Mouse (Mus musculus) lung, postnatal 36 days (tissue): ENCODE data around the gene Olfr1040.
"Not testable (repeated sequence)": the region's sequence is repeated elsewhere in the genome, so short reads cannot be mapped to it uniquely, and the experiment has no call there.

Experiments
- DNase-seq: peaks from one replicate; pipeline ENCODE4 v3.0.0; 2022; ENCODE audit warnings: mixed read lengths

Gene Olfr1040

DNA sequence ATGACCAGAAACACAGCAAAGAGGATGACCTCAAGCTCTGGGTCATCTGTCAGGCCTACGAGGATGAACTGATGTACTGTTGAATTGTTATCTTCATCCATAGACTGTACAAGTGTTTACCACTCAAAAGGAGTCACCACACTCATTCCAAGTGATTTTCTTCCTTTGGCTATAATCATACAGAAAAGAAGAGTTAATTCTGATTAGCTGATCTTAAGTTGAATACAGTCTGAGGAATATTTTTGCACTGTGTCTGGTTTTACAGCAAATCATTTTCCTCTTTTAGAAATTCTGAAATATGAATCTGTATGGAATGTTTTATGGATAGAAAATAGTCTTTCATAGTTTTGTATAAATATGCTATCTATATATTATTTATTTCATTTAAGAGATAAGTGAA, at the start of gene Olfr1040:
Gene Olfr1040, minus strand, starts transcription at position 101 of the 400 bp plus-strand sequence.
- DNase-seq: no peak

- DNase-seq: no peak
These were observed 49.3 kb upstream of the Olfr1040 start for GRCm38 (mm10) chr2:86195863-86196262.

DNA sequence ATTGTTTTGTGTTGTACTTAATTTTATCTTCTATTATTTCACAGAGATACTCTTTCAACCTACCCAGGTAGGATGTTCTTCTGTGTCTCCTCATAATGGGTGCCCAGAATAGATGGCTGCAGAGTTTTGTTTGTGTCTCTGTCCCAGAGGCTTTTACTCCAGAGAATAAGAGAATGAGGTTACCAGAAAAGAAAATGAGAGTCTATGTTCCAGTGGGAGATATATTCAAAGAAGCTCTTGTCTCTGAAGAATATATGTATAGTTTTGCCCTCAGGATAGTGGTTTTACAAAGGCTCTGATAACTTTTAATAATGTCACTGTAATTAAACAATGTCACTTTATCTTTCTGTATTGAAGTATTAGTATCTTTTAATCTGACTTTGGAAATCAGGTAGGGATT, 39.1 kb upstream of the Olfr1040 start, which contains the start of gene Olfr52:
Gene Olfr52, minus strand, starts transcription at position 101 of the 400 bp plus-strand sequence.
- DNase-seq: no peak

DNA sequence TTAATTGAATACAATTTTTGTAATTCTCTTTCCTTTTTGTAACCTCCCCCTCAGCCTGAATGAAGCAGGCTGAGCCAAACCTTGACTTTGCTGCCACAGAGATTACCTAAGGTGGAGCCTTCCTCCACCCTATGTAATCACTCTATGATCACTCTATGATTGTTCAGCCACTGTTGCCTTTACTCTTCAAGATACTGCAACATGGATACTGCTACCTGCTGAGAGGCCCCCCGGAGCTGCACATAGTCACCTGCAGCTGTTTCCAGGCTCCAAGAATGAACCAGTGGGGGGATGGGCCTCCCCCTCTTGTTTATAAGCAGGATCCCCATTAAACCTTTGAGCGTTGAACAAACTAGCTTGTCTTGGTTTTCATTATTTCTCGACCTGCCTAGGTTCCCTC, 33.4 kb upstream of the Olfr1040 start:
- DNase-seq: no peak

- DNase-seq: no peak
These were observed 31.2 kb upstream of the Olfr1040 start, which contains the start of gene Olfr1044 for GRCm38 (mm10) chr2:86177720-86178119. Gene Olfr1044 (minus strand): TSS chr2:86177820.

- DNase-seq: not testable (repeated sequence)
These were observed 28.9 kb upstream of the Olfr1040 start for GRCm38 (mm10) chr2:86175422-86175821.

DNA sequence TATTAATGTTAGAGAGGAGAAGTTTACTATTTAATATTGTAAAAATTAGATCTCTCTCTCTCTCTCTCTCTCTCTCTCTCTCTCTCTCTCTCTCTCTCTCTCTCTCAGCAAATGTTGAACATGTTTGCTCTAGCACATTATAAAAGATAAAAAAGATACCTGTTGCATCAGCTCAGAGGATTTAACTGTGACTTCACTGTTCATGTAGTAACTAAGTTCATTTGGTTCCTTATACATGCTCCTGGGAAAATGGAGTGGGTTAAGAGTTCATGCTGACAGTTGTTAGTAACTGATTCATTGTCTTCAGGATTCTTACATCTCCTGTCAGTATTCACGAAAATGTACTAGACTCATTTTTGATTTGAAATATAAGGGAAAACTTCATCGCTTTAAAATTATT, 20.9 kb upstream of the Olfr1040 start, which contains the start of gene Olfr1043:
Gene Olfr1043, minus strand, starts transcription at position 101 of the 400 bp plus-strand sequence.
- DNase-seq: no peak

GRCm38 (mm10) chr2:86161738-86162137, 15.2 kb upstream of the Olfr1040 start, which contains the start of gene Olfr1042:
Gene Olfr1042 (minus strand): TSS chr2:86161838.
- no peak for DNase-seq

- no peak for DNase-seq
These were observed 10.7 kb downstream of the Olfr1040 start, which contains the start of gene Olfr1039 for GRCm38 (mm10) chr2:86135828-86136227. Gene Olfr1039 (minus strand): TSS chr2:86135928.
